Mouse (Mus musculus): ENCODE results near the gene Olfr855.

The Olfr855 gene

DNA sequence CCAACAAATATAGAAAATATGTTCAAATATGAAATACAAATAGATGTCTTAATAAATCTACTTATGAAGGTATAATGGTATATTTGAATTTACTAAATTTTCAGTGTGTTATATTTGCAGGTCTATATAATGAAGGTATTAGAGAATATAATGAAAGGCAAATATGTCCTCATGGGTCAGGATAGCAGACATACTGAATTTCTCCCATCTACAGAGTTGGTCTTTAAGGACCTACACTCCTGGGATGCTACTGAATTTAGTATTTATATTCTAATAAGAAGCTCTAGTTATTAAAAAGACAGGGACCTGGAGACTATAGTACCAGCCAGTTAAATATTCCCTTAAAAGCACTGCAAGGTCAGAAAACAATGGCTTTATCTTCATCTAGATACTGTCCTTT lies at the start of gene Olfr855:
Gene Olfr855, plus strand, starts transcription at position 301 of the 400 bp plus-strand sequence.
- DNase-seq = no peak

DNA sequence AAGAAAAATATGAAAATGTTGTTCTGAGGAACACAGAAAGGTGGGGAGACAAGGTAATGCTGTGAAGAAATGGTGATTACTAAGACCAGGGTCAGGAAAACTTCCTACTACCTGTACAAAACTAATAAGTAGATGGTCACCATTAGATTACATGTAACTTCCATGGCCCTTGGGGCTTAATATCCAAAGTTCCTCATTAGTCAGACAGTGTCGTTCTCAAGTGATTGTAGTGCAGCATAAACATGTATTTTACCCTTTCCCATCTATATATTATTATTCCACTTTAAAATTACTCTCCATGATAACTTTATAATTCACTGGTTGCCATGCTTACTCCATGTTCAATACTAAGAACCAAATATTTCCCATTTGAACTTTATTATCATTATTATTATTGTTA lies 41.4 kb upstream of the Olfr855 start, which contains the start of gene Olfr853:
Gene Olfr853, minus strand, starts transcription at position 101 of the 400 bp plus-strand sequence.
- no peak for DNase-seq

DNA sequence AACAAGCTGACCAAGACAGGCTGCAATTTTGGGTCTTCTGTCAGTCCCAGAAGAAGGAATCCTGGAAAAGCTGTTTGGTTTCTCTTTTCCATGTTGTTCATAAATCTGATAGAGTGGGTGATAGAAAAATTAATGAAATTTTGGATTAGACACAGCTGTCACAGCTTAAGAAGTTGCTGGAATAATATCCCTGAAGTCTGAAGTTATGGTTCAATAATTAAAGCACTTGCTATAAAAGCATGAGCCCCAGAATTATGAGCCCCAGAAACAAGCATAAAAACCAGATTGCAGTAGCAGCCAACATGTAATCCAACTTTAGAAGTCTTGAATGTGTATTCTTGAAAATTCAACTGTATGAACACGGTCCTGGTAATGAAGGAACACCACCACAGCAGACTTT lies 15.1 kb upstream of the Olfr855 start, which contains the start of gene Olfr854:
Gene Olfr854, minus strand, starts transcription at position 101 of the 400 bp plus-strand sequence.
- DNase-seq = no peak

DNA sequence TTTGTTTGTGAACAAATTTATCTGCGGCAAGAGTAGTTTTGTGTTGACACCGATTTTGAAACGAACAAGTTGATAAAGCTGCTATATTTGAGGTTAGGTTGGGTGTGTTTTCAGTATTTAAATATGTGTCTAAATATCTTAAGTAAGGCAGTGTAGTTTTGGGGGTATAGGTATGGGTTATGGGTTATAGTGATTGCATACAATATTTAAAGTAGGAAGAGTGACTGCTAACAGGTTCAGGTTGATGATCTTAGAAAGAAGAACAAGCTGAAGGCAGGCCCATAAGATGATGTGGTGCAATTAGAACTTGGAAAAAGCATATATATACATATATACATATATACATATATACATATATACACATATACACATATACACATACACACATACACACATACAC lies 38.9 kb downstream of the Olfr855 start:
- DNase-seq = no peak

DNA sequence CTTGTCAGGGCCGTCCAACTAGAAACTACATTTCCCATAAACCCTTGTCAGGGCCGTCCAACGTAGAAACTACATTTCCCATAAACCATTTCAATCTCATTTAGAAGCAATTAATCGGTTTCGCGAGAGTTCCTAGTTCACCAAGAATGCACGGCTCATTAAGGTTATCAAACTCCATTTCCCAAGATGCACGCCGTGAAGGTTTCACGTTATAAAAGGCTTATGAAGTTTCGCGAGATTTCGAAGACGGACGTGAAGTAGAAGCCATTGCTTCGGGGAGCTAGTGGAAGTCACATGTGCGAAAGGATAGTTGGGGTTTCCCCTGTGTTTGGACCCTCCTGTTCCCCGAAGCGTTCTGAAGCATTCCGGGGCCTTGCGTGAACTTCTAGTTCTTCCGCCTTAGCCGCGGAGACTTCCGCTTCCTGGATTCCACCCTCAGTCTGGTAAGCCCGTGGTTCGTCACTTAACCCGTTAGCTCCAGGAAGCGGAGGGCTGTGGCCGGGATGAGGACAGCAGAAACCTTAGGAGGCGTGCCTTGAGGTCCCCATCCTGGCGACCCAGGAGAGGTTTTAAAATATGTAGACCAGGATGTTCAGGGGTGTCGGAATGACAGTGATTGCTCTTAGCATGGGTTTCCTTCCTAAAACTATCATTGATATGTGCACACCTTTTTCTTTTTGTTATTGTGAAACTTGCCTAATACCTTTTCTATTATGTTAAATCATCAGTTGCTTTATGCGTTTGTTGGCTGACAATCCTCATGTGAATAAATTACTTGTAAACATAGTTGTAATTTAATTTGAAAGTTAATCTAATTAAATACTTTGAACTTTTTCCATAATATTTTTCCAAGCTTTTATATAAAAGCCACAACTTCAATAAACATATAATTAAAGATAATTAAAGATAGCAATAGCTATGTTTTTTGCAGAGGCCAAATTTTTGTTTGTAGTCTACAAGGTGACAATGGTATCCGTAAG lies 39.7 kb downstream of the Olfr855 start, which contains the start of gene Zfp317:
Gene Zfp317, plus strand, starts transcription at position 260 of the 980 bp plus-strand sequence.
- DNase-seq = peak; percentile 93

DNA sequence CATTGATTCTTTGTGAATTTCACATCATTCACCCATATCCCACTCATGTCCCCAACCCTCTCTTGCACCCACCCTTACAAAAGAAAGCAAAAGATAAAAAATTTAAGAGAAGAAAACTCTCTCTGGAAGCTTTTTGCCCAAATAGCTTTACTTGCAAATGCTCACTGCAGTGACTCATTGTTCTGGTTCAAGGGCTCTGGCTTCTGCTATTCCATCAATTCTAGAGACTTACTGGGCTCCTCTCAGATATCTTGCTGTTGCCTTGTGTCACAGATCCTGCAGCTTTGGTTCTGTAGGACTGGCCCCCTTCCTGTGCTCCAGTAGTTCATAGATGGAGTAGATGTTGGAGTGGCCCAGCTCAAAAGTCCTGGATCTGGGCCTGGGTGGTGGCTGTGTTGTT lies 47.2 kb downstream of the Olfr855 start:
- no peak for DNase-seq
